Mouse (Mus musculus) kidney, adult 2 months (tissue): ENCODE data around the gene Hoxa4. TPM values are rescaled to one million over a fixed set of nuclear protein-coding genes. Genes with fewer than 3 reads are reported as not detected.
A peak's percentile ranks its signal among the peaks of the same experiment; 100 is the strongest.

Experiments used
- DNase-seq: peaks from one replicate; pipeline ENCODE4 v3.0.0; 2021
- H3K27ac ChIP-seq: fragments of 200-500 bp; 2 replicates; pipeline ENCODE4 v1.5.1; 2012; ENCODE audit warnings: low read depth, low read length, control low read depth, inconsistent platforms; ENCODE audit not compliant: insufficient read depth
- H3K27me3 ChIP-seq: fragments of 200-500 bp; replicated peaks from 2 replicates; pipeline ENCODE4 v1.6.1; 2012; ENCODE audit warnings: mild to moderate bottlenecking, moderate library complexity, low read length, inconsistent platforms; ENCODE audit not compliant: control insufficient read depth, insufficient read depth
- H3K36me3 ChIP-seq: fragments of 200-500 bp; 2 replicates; pipeline ENCODE4 v1.6.1; 2012; ENCODE audit warnings: mild to moderate bottlenecking, moderate library complexity, low read length, inconsistent platforms; ENCODE audit not compliant: control insufficient read depth, insufficient read depth
- H3K4me1 ChIP-seq: fragments of 200-500 bp; 2 replicates; pipeline ENCODE4 v1.6.1; 2011; ENCODE audit warnings: low read length; ENCODE audit not compliant: control insufficient read depth, insufficient read depth
- H3K4me3 ChIP-seq: fragments of 200-500 bp; 2 replicates; pipeline ENCODE4 v1.5.1; 2011; ENCODE audit warnings: mild to moderate bottlenecking, low read depth, low read length, control low read depth; ENCODE audit not compliant: insufficient read depth
- CTCF ChIP-seq: fragments of 200-500 bp; conservative IDR thresholded peaks from 2 replicates; pipeline ENCODE4 v1.5.1; 2011; ENCODE audit warnings: low read depth, mild to moderate bottlenecking, control low read depth, low read length, moderate library complexity, mixed read lengths; ENCODE audit not compliant: insufficient read depth, insufficient read length
- POLR2A ChIP-seq: fragments of 200-500 bp; IDR thresholded peaks from one replicate; pipeline ENCODE4 v1.6.1; 2011; ENCODE audit warnings: low read depth, low read length, control low read depth
- WGBS: fragments of 180-500 bp; shearing (Covaris S2); methylation state at CpG from one replicate; pipeline ENCODE4 v1.1.7; 2018; 5-methylcytosine and 5-hydroxymethylcytosine counted together
- polyA plus RNA-seq: library from polyadenylated mRNA; depleted of rRNA; stranded (reverse); fragments of >200 nt; gene quantifications from 2 replicates; pipeline ENCODE4 v1.2.3, GENCODE M21; 2012

Hoxa4 gene
- polyA plus RNA-seq, 1 experiment: 2.8 TPM

- Histone ChIP-seq H3K4me1 (peaks cover 20% of the 10 kb centered on the region), H3K36me3 (no peaks in the 10 kb centered on the region), H3K27ac (peak overlapping the region; percentile 40; the same call in 1 of the 2 replicates), H3K4me3 (no peak overlapping the region), H3K27me3 (no peaks in the 10 kb centered on the region)
- WGBS: 43% methylated on average over 5 of the region's 5 CpGs
- TF ChIP-seq CTCF (no peak), POLR2A (no peak)
- peak; percentile 41 for DNase-seq
Observed at GRCm38 (mm10) chr6:52214271-52214670, 22.7 kb upstream of the Hoxa4 start.

- DNase-seq: peak; percentile 93
- Histone ChIP-seq H3K36me3 (no peaks in the 10 kb centered on the region), H3K4me1 (peaks cover 21% of the 10 kb centered on the region), H3K27ac (peak within 1 kb of the TSS; percentile 99), H3K27me3 (no peaks in the 10 kb centered on the region), H3K4me3 (peak within 1 kb of the TSS; percentile 87)
- TF ChIP-seq POLR2A (peak; percentile 86), CTCF (no peak)
- 3% methylated on average over 38 of the region's 38 CpGs for WGBS
Observed at GRCm38 (mm10) chr6:52213119-52213986, 21.8 kb upstream of the Hoxa4 start, which contains the start of the genes Hoxa3 and Gm28308. Gene Hoxa3 (minus strand): TSS chr6:52213336. Gene Gm28308 (minus strand): TSS chr6:52213339.

- TF ChIP-seq POLR2A: no peak
- 1% methylated on average over 22 of the region's 22 CpGs for WGBS
- Histone ChIP-seq H3K4me3 (peak overlapping the region; percentile 87), H3K27me3 (no peaks in the 10 kb centered on the region), H3K36me3 (no peaks in the 10 kb centered on the region), H3K27ac (peak overlapping the region; percentile 99), H3K4me1 (peaks cover 21% of the 10 kb centered on the region)
- peak; percentile 87 for DNase-seq
Observed at GRCm38 (mm10) chr6:52212556-52213118, 21.1 kb upstream of the Hoxa4 start.

GRCm38 (mm10) chr6:52211961-52212360 is 20.4 kb upstream of the Hoxa4 start:
- Histone ChIP-seq H3K27ac (peak overlapping the region; percentile 99), H3K4me3 (peak overlapping the region; percentile 87), H3K4me1 (peaks cover 21% of the 10 kb centered on the region), H3K27me3 (no peaks in the 10 kb centered on the region), H3K36me3 (no peaks in the 10 kb centered on the region)
- DNase-seq: peak; percentile 55
- TF ChIP-seq POLR2A (no peak), CTCF (no peak)
- WGBS: 3% methylated on average over 13 of the region's 13 CpGs

- Histone ChIP-seq H3K36me3 (no peaks in the 10 kb centered on the region), H3K4me3 (peak overlapping the region; percentile 87), H3K27me3 (no peaks in the 10 kb centered on the region), H3K27ac (peak overlapping the region; percentile 99), H3K4me1 (peaks cover 21% of the 10 kb centered on the region)
- TF ChIP-seq POLR2A (peak; percentile 56), CTCF (peak; percentile 71)
- WGBS: under 1% methylated on average over 37 of the region's 37 CpGs
- peak; percentile 92 for DNase-seq
Observed at GRCm38 (mm10) chr6:52211170-52211935, 19.8 kb upstream of the Hoxa4 start.

GRCm38 (mm10) chr6:52209685-52210046 is 18.1 kb upstream of the Hoxa4 start:
- TF ChIP-seq POLR2A (no peak), CTCF (no peak)
- DNase-seq: no peak
- H3K4me1 ChIP-seq: peaks cover 16% of the 10 kb centered on the region
- no peaks in the 10 kb centered on the region for H3K27me3 ChIP-seq
- peak overlapping the region; percentile 39 for H3K27ac ChIP-seq
- H3K4me3 ChIP-seq: peak overlapping the region; percentile 39
- H3K36me3 ChIP-seq: peaks cover 2% of the 10 kb centered on the region; the same call in 1 of the 2 replicates
- WGBS: 16% methylated on average over 12 of the region's 12 CpGs
